Mouse (Mus musculus): ENCODE data around the gene Ankrd23. TPM values are rescaled to one million over a fixed set of nuclear protein-coding genes. Genes with fewer than 3 reads are reported as not detected.

Ankrd23 gene
- polyA plus RNA-seq, 1 experiment from 2014 or later, result 12.0 TPM

GRCm38 (mm10) chr1:36545845-36546600 is 9.3 kb upstream of the Ankrd23 start:
- DNase-seq (ENCODE audit: low spot score), result peak; percentile 49

GRCm38 (mm10) chr1:36545382-36545781 is 8.7 kb upstream of the Ankrd23 start:
- DNase-seq (ENCODE audit: low spot score), result peak; percentile 17

- DNase-seq (ENCODE audit: low spot score), result no peak
Measured at GRCm38 (mm10) chr1:36542925-36543324, 6.2 kb upstream of the Ankrd23 start.

- no peak for DNase-seq (ENCODE audit: low spot score)
Measured at GRCm38 (mm10) chr1:36541844-36542243, 5.2 kb upstream of the Ankrd23 start.

GRCm38 (mm10) chr1:36540807-36541206 is 4.1 kb upstream of the Ankrd23 start:
- DNase-seq (ENCODE audit: low spot score), result no peak

GRCm38 (mm10) chr1:36540132-36540531 is 3.4 kb upstream of the Ankrd23 start:
- DNase-seq (ENCODE audit: low spot score), result no peak

- DNase-seq (ENCODE audit: low spot score), result no peak
Measured at GRCm38 (mm10) chr1:36539186-36539585, 2.5 kb upstream of the Ankrd23 start, which contains the start of gene Gm42417. TSS of gene Gm42417 (minus strand) at chr1:36539429.

GRCm38 (mm10) chr1:36538727-36539126 is 2.0 kb upstream of the Ankrd23 start:
- DNase-seq (ENCODE audit: low spot score), result no peak

GRCm38 (mm10) chr1:36536397-36536728 is 320 bp downstream of the Ankrd23 start:
- DNase-seq (ENCODE audit: low spot score), result no peak

GRCm38 (mm10) chr1:36535477-36536396 is 946 bp downstream of the Ankrd23 start:
- no peak for DNase-seq (ENCODE audit: low spot score)

GRCm38 (mm10) chr1:36534595-36535058 is 2.1 kb downstream of the Ankrd23 start:
- no peak for DNase-seq (ENCODE audit: low spot score)

- DNase-seq (ENCODE audit: low spot score), result no peak
Measured at GRCm38 (mm10) chr1:36533546-36533945, 3.1 kb downstream of the Ankrd23 start.

- no peak for DNase-seq (ENCODE audit: low spot score)
Measured at GRCm38 (mm10) chr1:36531461-36531860, 5.2 kb downstream of the Ankrd23 start.

GRCm38 (mm10) chr1:36530962-36531361 is 5.7 kb downstream of the Ankrd23 start:
- DNase-seq (ENCODE audit: low spot score), result no peak

- DNase-seq (ENCODE audit: low spot score), result no peak
Measured at GRCm38 (mm10) chr1:36530485-36530884, 6.2 kb downstream of the Ankrd23 start.

- DNase-seq (ENCODE audit: low spot score), result no peak
Measured at GRCm38 (mm10) chr1:36529875-36530274, 6.8 kb downstream of the Ankrd23 start.

- DNase-seq (ENCODE audit: low spot score), result no peak
Measured at GRCm38 (mm10) chr1:36529274-36529673, 7.4 kb downstream of the Ankrd23 start.

GRCm38 (mm10) chr1:36528351-36528750 is 8.3 kb downstream of the Ankrd23 start:
- no peak for DNase-seq (ENCODE audit: low spot score)

- no peak for DNase-seq (ENCODE audit: low spot score)
Measured at GRCm38 (mm10) chr1:36526903-36527302, 9.8 kb downstream of the Ankrd23 start.

- no peak for DNase-seq (ENCODE audit: low spot score)
Measured at GRCm38 (mm10) chr1:36525774-36526173, 10.9 kb downstream of the Ankrd23 start.

- DNase-seq (ENCODE audit: low spot score), result no peak
Measured at GRCm38 (mm10) chr1:36524058-36524457, 12.6 kb downstream of the Ankrd23 start.

- DNase-seq (ENCODE audit: low spot score), result no peak
Measured at GRCm38 (mm10) chr1:36523332-36524013, 13.2 kb downstream of the Ankrd23 start.
